Mouse (Mus musculus): ENCODE results near the gene Spry2.

Gene Spry2

DNA sequence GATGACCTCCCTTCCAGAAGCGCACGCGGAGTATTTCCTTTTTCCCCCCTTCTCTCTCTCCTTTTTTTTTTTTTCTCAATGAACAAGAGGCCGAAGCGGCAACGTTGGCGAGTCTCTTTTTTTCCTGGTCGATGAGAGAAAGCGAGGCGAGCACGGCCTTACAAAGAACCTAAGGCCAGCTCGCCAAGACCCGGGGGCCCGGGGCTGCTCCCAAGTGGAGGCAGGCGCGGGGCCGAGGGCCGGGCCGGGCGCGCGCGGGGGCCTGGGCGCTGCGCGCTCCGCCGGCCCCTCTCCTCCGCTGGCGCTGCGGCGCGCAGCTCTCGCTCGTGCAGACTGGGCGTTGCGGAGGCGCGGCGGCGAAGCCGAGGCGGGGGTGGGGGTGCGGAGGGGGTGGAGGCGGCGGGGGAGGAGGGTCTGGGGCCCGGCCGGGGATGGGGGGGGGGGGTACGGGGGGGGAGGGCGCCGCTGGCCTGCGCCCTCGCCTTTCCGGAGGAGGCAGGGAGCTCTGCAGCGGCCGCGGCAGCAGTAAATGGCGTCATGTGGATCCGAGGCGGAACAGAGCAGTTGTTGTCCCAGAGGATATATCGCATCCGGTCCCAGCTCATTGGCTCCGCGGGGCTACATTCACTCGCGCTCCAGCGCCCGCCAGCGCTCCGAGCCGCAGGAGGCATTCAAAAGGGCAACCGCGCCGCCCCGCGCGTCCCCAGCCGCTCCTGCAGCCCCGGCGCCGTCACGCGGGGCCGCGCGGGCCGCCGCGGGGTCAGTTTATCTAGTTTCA is at the start of gene Spry2:
Spry2 (minus strand) TSS at position 29 of the 778 bp plus-strand sequence.
- DNase-seq = peak; percentile 90 to 97

DNA sequence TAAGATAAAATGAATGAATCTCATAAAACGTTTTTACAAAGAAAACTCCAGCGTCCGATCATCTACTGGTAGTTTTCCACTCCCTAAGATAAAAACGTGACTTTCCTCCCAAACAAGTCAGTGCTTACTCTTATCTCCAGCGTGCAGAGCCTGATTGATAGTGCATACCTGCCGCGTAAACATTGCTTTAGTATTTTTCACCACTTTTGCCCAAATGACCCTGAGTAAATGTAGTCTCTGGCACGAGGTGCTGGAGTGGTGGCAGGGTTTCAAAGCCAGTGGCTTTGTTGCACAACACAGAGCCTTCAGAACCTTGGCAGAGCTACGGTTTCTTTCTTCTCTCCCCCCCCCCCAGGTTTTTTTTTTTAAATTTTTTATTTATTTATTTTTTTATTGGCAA is 44.7 kb upstream of the Spry2 start:
- peak in 1 of 2 experiments; percentile 61 for DNase-seq

DNA sequence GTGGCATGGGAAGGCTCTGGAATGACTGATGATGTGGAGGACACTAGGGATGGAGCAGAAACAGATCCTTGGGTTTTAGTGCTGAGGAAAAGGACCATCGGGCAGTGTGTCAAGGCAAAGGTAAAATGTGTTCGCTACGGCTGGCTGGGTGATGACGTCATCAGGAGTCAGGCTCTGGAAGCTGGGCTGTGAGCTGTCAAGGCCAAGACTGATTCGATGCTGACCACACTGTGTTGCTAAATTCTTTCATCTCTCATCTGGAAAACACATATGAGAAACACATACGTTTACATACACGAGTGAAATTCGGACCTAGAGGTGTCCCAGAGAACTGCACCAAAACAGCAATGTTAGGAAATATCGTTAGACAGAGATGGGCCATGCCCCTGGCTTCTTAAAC is 30.1 kb upstream of the Spry2 start:
- no peak for DNase-seq

DNA sequence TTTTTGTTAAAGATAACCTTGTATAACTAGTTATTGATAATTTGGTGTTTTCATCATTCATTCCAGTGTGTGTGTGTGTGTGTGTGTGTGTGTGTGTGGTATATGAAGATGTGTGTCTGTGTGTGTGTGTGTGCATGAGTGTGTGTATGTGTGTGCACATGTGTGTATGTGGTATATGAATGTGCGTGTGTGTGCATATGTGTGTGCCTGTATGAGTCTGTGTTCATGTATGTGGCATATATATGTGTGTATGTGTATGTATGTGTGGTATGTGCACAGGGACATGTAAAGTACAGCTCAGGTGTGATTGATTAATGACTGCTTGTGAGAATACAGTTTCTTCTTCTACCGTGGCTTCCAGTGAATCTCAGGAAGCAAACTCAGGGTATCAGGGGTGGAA is 28.7 kb upstream of the Spry2 start:
- DNase-seq = no peak

DNA sequence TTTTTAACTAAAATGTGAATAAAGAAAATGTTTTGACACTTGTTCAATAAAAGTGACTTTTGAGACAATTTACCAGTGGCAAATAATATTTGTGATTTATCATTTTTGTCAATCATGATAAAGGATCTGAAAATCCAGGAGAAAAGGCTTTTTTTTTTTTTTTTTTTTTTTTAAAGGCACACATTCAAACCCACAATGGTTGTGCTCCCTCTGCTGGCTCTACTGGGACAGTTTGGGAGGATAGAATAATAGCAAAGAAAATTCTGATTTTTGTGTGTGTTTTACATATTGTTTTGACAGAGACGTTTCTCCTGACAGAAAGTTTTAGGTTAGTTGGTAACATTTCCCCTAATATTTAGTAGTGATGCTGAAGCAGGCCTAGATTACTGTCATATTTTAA is 28.1 kb upstream of the Spry2 start:
- peak in 1 of 2 experiments; percentile 40 for DNase-seq

DNA sequence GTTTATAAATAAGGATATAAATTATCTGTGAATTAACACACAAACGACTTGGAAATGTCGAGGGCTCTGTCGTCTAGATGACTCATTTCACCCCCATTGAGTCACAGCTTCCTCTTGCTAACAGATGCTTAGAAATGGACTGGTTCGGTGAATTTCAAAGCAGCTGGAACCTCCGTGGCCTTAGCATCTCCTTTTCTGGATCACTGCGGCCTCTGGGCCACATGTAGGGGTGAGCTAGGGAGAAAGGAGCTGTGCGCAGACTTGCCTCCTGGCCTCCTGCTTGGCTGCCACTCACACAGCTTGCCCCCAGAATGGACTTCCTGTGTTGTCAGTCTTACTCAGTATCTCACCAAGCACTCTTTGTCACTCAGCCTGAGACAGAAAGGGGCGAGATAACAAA is 26.3 kb upstream of the Spry2 start:
- DNase-seq = peak; percentile 27 to 44

DNA sequence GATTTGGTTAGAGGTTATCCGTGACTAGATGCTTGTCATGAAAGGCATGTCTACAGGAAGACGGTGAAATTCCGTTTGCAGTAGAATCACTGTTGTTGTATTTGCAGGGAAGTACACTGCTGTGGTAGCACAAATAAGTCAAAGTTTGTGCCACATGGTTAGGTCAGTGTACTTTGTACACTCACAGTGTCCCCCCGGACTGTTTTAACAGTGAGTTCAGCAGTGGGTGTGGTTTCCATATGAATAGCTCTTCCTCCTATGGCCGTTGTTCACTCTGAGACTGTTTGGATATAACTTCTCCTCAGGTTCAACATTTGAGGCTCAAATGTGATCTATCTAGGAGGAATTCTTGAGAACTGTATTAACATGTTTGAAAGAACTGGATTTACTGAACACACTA is 25.8 kb upstream of the Spry2 start:
- no peak for DNase-seq

DNA sequence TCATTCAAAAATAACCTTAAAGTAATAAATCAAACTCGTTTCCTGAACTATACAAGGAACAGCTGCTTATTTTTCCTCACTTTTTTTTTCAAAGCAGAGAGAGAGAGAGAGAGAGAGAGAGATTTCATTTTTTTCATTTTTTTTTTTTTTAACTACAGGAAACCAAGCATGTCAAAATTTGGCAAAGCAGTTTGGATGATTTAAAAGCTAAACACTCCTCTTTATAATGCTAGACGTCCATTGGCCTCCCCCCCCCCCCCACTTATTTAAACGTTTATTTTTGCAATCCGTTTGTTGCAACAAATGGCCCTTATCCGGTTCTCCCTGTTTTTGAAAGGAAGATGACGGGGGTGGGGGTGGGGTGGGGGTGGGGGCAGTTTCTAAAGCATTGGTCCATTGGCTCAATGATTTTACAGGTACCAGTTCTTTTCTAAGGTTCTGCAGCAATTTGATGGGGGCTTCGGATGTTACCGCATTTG is 24.6 kb upstream of the Spry2 start:
- no peak for DNase-seq

DNA sequence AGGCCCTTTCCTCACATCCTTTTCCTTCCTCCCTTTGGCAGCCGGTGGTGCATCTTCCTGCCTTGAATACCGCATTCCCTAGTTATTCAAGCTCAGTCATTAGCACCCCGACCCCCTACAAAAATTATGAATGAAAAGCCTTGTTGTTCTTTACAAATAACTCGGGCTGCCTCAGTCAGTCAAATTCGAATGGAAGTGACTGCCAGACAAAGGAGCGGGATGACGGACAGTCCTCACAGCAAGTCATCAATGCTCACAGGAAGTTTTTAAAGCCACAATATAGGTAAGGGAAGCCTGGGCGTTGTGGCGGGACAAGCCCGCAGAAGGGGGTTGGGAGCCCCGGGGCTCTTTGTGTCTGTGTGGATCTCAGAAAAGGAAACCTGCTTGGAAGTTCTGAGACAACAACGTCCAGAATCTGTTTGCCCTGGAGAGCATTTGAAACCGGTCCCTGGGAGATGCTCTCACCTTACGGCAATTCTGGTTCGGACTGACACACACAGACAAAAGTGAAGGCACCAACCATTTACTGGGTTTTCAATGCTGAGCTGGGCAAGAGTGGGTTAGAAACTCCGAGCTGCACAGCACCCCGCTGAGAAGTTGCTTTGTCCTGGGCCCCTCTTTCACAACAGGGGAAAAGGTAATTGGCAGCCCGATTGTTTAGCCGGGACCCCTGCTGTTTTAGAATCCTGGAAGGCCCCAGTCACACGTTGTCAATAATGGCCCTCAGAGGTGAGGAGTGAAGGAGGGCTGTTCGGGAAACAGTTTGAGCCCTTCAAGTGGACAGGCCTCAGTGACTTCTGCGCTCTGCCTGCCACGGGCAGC is 24.0 kb upstream of the Spry2 start:
- peak in 1 of 2 experiments; percentile 32 for DNase-seq

DNA sequence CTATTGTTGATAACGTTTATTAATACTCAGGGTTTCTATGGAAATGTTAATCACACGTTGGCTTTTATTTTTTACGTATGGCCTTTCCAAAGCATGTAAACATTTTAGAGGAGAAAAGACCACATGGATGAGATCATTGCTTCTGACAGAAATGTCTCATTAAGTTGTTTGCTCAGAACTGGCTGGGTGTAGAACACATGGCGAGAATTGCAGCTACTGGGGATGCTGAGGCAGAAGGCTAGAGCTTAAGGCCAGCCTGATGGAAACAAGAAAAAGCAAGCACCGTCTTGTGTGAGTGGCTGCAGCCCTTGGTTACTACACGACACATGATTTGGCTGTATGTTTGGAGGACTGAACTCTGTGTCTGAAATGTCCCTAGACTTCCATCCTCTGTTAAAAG is 10.6 kb upstream of the Spry2 start:
- DNase-seq = no peak

DNA sequence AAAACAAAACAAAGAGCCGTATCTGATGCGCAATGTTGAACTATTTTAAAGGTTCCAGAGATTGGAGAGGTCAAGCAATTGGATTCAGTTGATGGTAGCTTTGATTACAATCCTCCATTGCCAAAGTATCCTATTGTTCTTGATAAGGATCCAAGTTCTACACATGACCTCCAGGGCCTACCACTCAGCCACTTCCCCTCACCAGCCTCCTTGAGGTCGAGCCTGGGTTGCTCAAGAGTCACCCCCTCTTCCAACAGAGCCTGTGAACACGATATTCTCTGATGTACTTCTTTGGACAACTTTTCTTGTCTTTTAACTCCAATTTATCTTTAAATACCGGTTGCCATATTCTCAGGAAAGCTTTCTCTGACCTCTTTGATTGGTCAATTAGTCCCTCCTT is 9.3 kb upstream of the Spry2 start:
- DNase-seq = no peak

DNA sequence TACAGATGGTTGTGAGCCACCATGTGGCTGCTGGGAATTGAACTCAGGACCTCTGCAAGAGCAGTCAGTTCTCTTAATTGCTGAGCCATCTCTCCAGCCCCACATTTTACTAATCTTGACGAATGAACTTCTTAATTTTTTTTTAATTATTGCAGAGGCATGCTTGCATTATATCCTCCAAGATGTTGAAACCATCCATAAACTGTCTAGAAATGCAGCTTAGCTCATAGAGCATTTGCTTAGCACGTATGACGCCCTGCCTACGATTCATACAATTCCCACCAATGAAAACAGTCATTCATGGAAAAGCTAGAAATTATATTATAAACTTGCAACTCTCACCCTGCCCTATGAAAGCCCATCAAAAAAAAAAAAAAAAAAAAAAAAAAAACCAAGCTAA is 8.9 kb upstream of the Spry2 start:
- DNase-seq = no peak

DNA sequence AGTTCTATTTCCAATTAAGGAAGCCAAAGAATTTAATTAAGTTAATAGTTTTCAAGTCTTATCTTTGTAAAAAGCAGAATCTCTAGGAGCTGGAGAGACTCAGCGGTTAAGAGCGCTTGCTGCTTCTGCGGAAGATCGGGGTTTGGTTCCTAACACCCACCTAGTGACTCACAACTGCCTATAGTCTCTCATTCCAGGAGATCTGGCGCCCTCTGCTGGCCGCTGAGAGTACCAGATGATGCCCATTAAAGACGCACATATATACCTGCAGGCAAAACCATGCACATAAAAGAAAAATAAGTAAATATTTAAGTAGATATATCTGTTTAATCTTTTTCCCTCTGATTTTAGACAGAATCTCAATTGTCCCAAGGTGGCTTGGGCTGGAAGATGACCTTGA is 6.2 kb upstream of the Spry2 start:
- peak in 1 of 2 experiments; percentile 28 for DNase-seq

DNA sequence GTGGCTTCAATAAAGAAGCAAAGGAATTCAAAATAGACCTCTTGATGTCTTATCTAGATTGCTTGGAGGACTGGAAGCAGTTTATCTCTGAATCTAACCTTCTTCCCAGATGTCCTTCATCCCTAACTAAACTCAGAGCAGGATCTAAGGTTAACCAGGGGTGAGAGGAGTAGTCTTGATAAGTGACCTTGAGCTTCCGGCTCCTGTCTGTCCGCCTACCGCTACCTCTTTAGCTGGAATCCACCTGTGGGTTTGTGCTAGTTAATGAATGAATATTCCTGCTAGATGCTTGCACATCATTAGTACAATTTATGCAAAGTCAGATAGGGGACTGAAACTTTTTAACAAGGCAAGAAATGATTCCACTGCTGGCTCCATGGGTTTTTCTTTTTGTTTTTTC is 4.2 kb upstream of the Spry2 start:
- no peak for DNase-seq

DNA sequence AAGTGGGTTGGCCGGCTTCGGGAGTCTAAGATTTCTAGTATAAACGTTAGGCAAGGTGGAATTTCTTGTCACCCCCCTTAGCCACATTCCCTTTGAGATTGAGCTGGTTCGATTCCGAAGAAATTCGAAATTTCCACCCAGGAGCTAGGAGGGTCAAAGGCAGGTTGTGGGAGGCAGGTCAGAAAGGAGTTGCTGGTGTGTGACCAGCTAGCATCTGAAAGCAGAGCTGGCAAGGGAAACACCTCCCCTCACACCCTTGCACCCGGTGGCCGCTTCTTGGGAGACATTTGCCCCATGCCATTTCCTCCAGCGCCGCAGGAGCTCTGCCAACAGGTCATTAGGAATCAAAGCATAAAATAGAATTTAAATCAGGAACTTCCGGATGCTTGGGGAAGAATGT is 2.5 kb upstream of the Spry2 start:
- DNase-seq = peak in 1 of 2 experiments; percentile 30

DNA sequence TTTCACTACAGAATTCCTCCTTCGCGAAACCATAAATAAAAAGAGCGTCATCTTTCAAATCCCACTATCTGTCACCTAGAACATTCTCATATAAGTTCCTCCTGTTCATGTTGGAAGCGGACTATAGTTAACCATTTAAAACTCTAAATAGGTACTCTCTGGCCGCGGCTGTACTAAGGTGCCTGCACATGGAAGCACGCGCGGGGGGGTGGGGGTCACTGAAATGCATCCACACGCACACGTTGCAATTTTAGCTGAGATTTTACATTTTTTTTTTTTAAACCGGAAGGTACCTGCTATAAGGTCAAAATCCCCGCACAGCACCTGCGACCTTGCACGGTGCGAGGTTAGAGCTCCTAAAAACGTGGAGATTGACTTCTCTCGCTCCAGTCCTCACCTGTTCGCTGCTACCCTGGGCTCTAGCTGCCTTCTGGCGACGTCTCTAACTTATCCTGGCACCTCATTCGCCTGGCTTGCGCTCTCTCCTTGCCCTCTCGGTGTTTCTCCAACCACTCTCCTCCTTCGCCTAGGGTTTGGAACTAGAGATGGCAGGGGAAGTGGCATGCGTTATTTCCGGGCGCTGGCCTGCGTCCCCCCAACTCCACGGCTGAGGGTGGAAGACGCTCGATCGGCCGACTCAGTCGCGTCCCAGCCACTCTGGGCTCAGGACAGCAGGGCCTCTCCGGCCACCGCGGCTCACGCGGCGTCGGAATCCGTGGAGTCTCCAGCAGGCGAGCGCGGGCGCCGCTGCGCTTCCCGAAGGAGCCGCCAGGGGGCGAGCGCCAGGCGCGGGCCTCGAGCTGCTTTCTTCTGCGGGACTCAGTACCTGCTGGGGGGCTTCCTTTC is 1.9 kb upstream of the Spry2 start:
- peak; percentile 92 for DNase-seq

DNA sequence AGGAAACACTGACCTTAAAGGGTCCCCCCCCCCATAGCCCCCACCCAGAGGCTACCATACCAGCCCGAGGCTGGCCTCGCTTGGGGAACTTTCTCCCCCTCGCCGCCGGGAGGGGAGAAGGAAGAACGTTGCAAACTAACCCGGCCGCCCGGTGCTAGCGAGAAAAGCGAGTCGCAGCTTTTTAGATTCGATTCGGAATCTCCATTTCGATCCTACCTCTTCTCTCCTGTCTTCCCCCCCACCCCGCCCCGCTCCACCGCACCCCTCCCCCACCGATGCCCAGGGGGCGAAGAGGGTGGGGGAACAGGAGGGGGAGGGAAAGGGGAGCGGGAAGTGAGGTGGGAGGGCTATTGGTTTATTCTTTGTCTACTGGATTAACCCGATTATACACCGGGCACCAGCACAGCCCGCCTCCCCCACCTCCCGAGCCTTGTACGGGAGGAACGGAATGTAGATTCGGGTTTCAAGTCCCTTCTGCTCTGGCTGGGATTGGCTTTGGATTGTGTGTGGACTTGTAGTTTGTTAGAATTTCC is 1.0 kb upstream of the Spry2 start:
- peak; percentile 64 to 76 for DNase-seq

DNA sequence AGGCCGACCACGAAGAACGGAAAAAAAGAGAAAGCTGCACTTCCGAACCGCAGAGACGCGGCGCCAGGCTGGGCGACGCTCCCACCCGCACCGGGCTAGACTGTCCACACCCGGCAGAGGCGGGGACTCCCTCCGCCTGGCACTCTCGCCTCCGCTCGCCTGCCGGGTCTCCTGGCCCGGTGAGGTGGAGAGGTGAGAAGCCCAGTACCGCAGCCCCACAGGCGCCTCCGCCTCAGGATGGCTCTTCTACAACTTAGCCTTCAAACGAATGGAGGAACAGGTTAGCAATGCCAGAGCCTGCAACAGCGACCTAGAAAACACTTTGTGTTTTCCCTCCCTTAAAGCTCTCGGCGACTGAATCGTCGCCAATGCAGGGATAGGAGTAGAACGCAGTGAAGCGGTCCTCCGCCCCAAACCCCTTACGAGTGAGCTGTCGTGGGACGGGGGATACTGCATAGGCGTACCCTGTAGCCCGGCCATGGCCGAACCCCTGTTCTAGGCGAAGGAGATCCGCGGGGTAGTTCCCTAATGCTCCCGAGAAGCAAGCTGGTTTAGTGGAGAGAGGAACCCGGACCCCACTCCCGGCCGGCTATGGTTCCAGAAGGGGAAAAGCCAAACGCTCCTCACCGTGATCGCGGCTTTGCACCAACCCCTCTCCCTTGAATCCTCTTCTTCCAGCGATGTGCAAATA is 513 bp downstream of the Spry2 start:
- peak; percentile 59 to 70 for DNase-seq

DNA sequence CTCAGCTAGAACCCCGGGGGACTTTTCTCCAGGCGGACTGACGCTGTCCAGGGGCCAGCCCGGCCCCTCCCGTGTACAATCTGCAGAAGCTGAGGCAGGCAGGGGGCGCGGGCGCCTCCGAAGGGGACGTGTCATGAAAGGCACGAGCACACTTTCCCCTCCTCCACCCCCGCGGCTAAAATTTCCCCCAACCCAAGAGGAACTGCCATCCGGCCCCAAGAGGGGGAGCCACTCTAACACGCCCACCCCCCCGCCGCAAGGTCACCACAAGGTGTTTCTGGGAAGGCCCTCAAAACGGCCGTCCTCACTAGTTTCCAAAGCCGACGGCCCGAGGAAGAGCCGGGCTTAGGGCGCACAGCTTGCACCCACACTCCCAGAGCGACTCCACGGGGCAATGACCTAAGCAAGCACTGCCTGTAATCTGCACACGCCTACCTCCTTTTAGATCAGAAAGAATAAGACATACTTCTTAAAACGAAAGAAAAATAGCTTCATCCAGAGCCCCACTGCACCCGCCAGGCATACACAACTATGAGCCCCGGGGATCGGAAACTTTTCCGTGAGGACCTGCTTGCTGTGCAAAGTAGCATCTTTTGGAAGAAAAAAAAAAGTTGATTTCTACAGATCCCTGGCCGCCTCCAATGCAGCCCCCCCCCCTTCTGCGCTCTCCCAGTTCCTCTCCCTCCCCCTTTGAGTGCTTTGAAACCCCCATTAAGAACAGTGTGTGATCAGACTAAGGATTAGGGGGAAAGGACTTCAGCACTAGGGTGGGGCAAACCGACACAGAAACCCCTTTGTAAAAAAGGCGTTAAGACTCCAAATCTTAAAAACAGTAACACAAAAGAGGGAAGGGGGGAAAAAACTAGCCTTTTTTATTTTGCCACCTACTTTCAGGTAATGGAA is 1.4 kb downstream of the Spry2 start:
- DNase-seq = peak; percentile 69 to 72

DNA sequence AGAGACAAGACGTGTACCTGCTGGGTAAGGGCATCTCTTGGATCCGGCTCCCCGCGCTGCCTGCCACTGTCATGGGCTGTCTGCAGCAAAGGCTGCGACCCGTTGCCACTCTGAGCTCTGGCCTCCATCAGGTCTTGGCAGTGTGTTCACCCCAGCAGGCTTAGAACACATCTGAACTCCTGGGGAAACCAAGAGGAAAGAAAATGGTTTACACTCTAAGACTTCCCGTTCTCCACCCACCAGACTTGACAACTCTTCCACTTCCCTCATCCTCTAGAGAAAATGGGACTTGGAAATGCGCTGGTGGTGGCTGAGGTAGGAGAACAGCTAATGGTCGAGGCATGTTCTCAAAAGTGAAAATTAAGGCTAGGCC is 3.0 kb downstream of the Spry2 start:
- DNase-seq = peak in 1 of 2 experiments; percentile 30
